Mouse (Mus musculus): ENCODE measurements at regions not wholly inside any gene's neighbourhood (a gene's known extent, or its start where the extent isn't known, plus 50 kb on each side); places are given as distances from the start of the nearest gene placed in this dataset.

- DNase-seq (ENCODE audit: low read depth, low spot score) = no peak
These were observed 211.7 kb upstream of the Onecut1 start for GRCm38 (mm10) chr9:74650036-74650435.

GRCm38 (mm10) chr9:74655956-74656355, 205.8 kb upstream of the Onecut1 start:
- DNase-seq (ENCODE audit: low read depth, low spot score) = no peak

- no peak for DNase-seq (ENCODE audit: low read depth, low spot score)
These were observed 205.3 kb upstream of the Onecut1 start for GRCm38 (mm10) chr9:74656392-74656791.

GRCm38 (mm10) chr9:74671356-74671952, 190.3 kb upstream of the Onecut1 start:
- DNase-seq (ENCODE audit: low read depth, low spot score) = no peak

GRCm38 (mm10) chr9:74672261-74672660, 189.5 kb upstream of the Onecut1 start:
- DNase-seq (ENCODE audit: low read depth, low spot score) = no peak

- no peak for DNase-seq (ENCODE audit: low read depth, low spot score)
These were observed 163.5 kb upstream of the Onecut1 start for GRCm38 (mm10) chr9:74698229-74698628.

- peak; percentile 19 for DNase-seq (ENCODE audit: low read depth, low spot score)
These were observed 156.0 kb upstream of the Onecut1 start for GRCm38 (mm10) chr9:74705698-74706097.

- no peak for DNase-seq (ENCODE audit: low read depth, low spot score)
These were observed 154.1 kb upstream of the Onecut1 start for GRCm38 (mm10) chr9:74707608-74708007.

- no peak for DNase-seq (ENCODE audit: low read depth, low spot score)
These were observed 150.0 kb upstream of the Onecut1 start for GRCm38 (mm10) chr9:74711698-74712097.

- DNase-seq (ENCODE audit: low read depth, low spot score) = no peak
These were observed 129.3 kb upstream of the Onecut1 start for GRCm38 (mm10) chr9:74732451-74732850.

GRCm38 (mm10) chr9:74741949-74742348, 119.8 kb upstream of the Onecut1 start:
- DNase-seq (ENCODE audit: low read depth, low spot score) = no peak

- no peak for DNase-seq (ENCODE audit: low read depth, low spot score)
These were observed 113.8 kb upstream of the Onecut1 start for GRCm38 (mm10) chr9:74747886-74748285.

- DNase-seq (ENCODE audit: low read depth, low spot score) = no peak
These were observed 103.7 kb upstream of the Onecut1 start for GRCm38 (mm10) chr9:74758025-74758424.

- DNase-seq (ENCODE audit: low read depth, low spot score) = no peak
These were observed 102.8 kb upstream of the Onecut1 start for GRCm38 (mm10) chr9:74758876-74759275.

GRCm38 (mm10) chr9:74780419-74780818, 81.3 kb upstream of the Onecut1 start:
- DNase-seq (ENCODE audit: low read depth, low spot score) = no peak

GRCm38 (mm10) chr9:74793394-74793793, 68.3 kb upstream of the Onecut1 start:
- DNase-seq (ENCODE audit: low read depth, low spot score) = no peak

GRCm38 (mm10) chr9:74795994-74796393, 65.7 kb upstream of the Onecut1 start:
- no peak for DNase-seq (ENCODE audit: low read depth, low spot score)

- no peak for DNase-seq (ENCODE audit: low read depth, low spot score)
These were observed 64.4 kb upstream of the Onecut1 start for GRCm38 (mm10) chr9:74797272-74797844.

- DNase-seq (ENCODE audit: low read depth, low spot score) = no peak
These were observed 60.6 kb upstream of the Onecut1 start for GRCm38 (mm10) chr9:74801091-74801490.

- no peak for DNase-seq (ENCODE audit: low read depth, low spot score)
These were observed 50.3 kb upstream of the Onecut1 start for GRCm38 (mm10) chr9:74811437-74811836.

Measured in mesoderm, embryonic 11.5 days (tissue).